Mouse (Mus musculus) CH12.LX (cell line): ENCODE results near the gene Evi5.

Experiments
- CTCF ChIP-seq, 2 experiments: IDR thresholded peaks in 1 of 2; conservative IDR thresholded peaks in 1 of 2; 2 replicates each; pipeline ENCODE4 v1.5.1; 2011 to 2012; ENCODE audit warnings: low read depth in 2 of 2, low read length in 2 of 2, improper control_type of control experiment in 1 of 2, inconsistent platforms in 1 of 2, mild to moderate bottlenecking in 1 of 2, moderate library complexity in 1 of 2
- E2F4 ChIP-seq: IDR thresholded peaks from 2 replicates; pipeline ENCODE4 v1.6.1; 2011; ENCODE audit warnings: low read depth, low read length, improper control_type of control experiment; ENCODE audit not compliant: insufficient replicate concordance
- EP300 ChIP-seq: IDR thresholded peaks from 2 replicates; pipeline ENCODE4 v1.6.1; 2011; ENCODE audit warnings: low read length, improper control_type of control experiment
- GABPA ChIP-seq: IDR thresholded peaks from 2 replicates; pipeline ENCODE4 v1.6.1; 2012; ENCODE audit warnings: low read depth, low read length, improper control_type of control experiment, inconsistent platforms; ENCODE audit not compliant: insufficient replicate concordance
- POLR2AphosphoS2 ChIP-seq: IDR thresholded peaks from 2 replicates; pipeline ENCODE4 v1.6.1; 2011; ENCODE audit warnings: low read depth, low read length, improper control_type of control experiment
- RCOR1 ChIP-seq: conservative IDR thresholded peaks from 2 replicates; pipeline ENCODE4 v1.6.1; 2012; ENCODE audit warnings: low read depth, mild to moderate bottlenecking, inconsistent platforms, low read length, improper control_type of control experiment
- UBTF ChIP-seq: IDR thresholded peaks from 2 replicates; pipeline ENCODE4 v1.6.1; 2012; ENCODE audit warnings: low read depth, mild to moderate bottlenecking, inconsistent platforms, low read length, improper control_type of control experiment, moderate library complexity
- USF2 ChIP-seq: conservative IDR thresholded peaks from 2 replicates; pipeline ENCODE4 v1.6.1; 2011; ENCODE audit warnings: low read depth, low read length, improper control_type of control experiment
- ZNF384 ChIP-seq: IDR thresholded peaks from 2 replicates; pipeline ENCODE4 v1.6.1; 2012; ENCODE audit warnings: low read depth, low read length, improper control_type of control experiment, inconsistent platforms

DNA sequence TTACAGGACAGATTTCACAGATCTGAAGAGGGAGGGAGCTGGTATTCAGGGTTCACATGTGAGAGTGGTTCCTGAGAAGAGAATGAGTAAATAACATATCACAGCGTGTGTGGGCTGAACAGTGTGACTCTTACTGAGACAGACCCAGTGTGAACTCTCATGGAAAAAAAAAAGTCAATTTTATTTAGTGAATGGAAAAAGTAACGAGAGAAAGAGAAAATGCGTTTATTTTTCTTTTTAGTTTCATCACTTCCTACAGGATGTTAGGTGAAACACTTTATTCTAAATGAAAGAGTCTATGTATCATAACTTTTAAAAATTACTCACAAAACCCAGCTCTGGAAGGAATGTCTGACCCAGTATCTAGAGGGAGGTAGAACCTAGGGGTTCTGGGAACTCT lies 143.5 kb downstream of the Evi5 start:
- TF ChIP-seq USF2 (no peak), POLR2AphosphoS2 (no peak), UBTF (no peak), E2F4 (no peak), GABPA (no peak), EP300 (peak; percentile 59; the same call in 1 of the 2 replicates), CTCF (conservative IDR thresholded peaks at IDR 0.05 in 1 of 2, IDR thresholded peaks at IDR 0.05 in 1 of 2; ENCODE audit: low read depth in 2 of 2, low read length in 2 of 2) (no peak), RCOR1 (no peak), ZNF384 (peak; percentile 70)
